Mouse (Mus musculus) macrophage (primary cell): ENCODE measurements around the gene Rgs11. TPM values are rescaled to one million over a fixed set of nuclear protein-coding genes. Genes with fewer than 3 reads are reported as not detected.
"Not testable (repeated sequence)": the region's sequence is repeated elsewhere in the genome, so short reads cannot be mapped to it uniquely, and the experiment has no call there.

Source experiments
- H3K27ac ChIP-seq: fragments of 350-480 bp; formaldehyde crosslinking; 2 replicates; pipeline ENCODE4 v1.9.0; 2021
- H3K36me3 ChIP-seq: fragments of 350-480 bp; formaldehyde crosslinking; 2 replicates; pipeline ENCODE4 v1.9.0; 2021; ENCODE audit errors: inconsistent target
- H3K4me3 ChIP-seq: fragments of 350-480 bp; formaldehyde crosslinking; 2 replicates; pipeline ENCODE4 v1.9.0; 2021; ENCODE audit errors: inconsistent target
- H3K79me2 ChIP-seq: fragments of 350-480 bp; formaldehyde crosslinking; 2 replicates; pipeline ENCODE4 v1.9.0; 2021; ENCODE audit errors: inconsistent target
- WGBS: methylation state at CpG from one replicate; pipeline ENCODE4 v1.1.7; 2026; ENCODE audit warnings: inconsistent platforms; ENCODE audit not compliant: missing documents; 5-methylcytosine and 5-hydroxymethylcytosine counted together
- polyA plus RNA-seq: library from polyadenylated mRNA; stranded (reverse); fragments of 250-400 nt; gene quantifications from 3 replicates; pipeline ENCODE4 v1.2.4, GENCODE M21; 2018; ENCODE audit warnings: inconsistent platforms
- total RNA-seq, 78 experiments: library from RNA; depleted of rRNA; stranded (reverse); fragments of 250-400 nt; gene quantifications; 1 replicate in 9 of 78; 2 replicates in 24 of 78; 3 replicates in 43 of 78; 4 replicates in 2 of 78; pipeline ENCODE4 v1.2.4; 2018; ENCODE audit warnings: inconsistent platforms in 56 of 78

The Rgs11 gene
- 10 to 100 TPM in 9 of 26 experiments, 1 to 10 TPM in 7, under 1 TPM in 8, not detected in 2; 0.45 to 22.3 (median 5.9) TPM for total RNA-seq (2018; cell fraction: chromatin; rRNA removed)
- total RNA-seq (2018; cell fraction: cytosol; rRNA removed): under 1 TPM in 12 of 26 experiments, not detected in 14; 0.05 to 0.93 (median 0.26) TPM
- total RNA-seq (2018; cell fraction: nucleus; rRNA removed): 10 to 100 TPM in 8 of 26 experiments, 1 to 10 TPM in 7, under 1 TPM in 9, not detected in 2; 0.24 to 24.9 (median 5.2) TPM
- polyA plus RNA-seq: 0.07 to 1.2 TPM (median 0.88 TPM) in 3 replicates

DNA sequence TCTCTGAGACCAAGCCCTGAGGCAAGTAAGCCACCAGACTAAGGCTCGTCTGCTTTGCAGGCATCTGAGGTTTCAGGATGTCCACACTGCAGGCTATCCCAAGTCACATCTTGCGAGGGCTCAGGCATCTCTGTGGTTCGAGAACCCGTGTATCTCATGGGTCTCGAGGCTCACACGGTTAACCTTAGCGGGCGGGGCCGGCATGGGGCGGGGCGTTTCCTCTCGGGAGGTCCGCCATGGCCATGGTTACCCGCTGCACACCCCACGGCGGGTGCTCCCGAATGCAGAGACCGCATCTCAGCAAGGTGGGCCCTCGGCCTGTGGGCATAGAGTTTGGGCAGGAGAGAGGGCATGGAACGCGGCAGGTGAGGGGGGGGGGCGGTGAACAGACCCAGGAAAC lies at the start of gene Rgs11:
Gene Rgs11 (plus strand): TSS at position 215 of the 400 bp plus-strand sequence.
- 4% methylated on average over 22 of the region's 22 CpGs for WGBS
- Histone ChIP-seq H3K27ac (no peak within 1 kb of the TSS), H3K4me3 (peak within 1 kb of the TSS; percentile 54), H3K79me2 (no peaks in the 10 kb centered on the region), H3K36me3 (no peaks in the 10 kb centered on the region)

DNA sequence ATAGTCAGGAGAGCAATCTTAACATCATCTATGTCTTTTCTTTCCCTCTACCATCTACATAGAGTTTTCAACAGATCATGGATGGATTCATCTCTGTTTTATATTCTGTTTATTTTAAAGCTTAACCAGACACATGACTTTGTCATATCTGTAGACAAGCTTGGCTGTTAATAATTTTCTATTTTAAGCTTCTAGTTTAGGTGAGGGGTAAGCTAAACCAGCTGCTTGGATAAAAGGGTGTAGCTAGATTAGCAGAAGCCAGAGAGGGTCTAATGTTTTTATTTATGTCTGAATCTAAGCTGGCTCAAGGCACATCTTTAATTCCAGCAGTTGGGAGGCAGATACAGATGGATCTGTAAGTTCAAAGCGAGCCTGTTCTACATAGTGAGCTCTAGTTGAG lies 40.0 kb upstream of the Rgs11 start:
- Histone ChIP-seq H3K36me3 (no peaks in the 10 kb centered on the region), H3K4me3 (no peak overlapping the region), H3K27ac (no peak overlapping the region), H3K79me2 (peaks cover 91% of the 10 kb centered on the region)
- 86% methylated on average over 1 of the region's 1 CpGs for WGBS

DNA sequence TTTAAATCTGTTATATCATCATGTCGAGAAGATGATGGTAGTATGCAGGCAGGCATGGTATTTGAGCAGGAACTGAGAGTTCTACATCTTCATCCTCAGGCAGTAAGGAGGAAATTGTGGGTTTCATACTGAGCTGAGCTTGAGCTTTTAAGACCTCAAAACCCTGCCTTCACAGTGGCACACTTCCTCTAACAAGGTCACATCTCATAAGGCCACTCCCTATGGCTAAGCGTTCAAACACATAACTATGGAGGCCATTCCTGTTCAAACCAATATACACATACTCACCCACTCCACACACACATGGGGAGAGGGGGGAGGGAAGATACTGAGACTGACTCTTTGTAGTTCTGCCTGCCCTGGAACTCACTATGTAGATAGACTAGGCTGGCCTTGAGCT lies 34.7 kb upstream of the Rgs11 start:
- 0% methylated on average over 2 of the region's 2 CpGs for WGBS
- peak overlapping the region; percentile 93 for H3K27ac ChIP-seq
- no peaks in the 10 kb centered on the region for H3K36me3 ChIP-seq

DNA sequence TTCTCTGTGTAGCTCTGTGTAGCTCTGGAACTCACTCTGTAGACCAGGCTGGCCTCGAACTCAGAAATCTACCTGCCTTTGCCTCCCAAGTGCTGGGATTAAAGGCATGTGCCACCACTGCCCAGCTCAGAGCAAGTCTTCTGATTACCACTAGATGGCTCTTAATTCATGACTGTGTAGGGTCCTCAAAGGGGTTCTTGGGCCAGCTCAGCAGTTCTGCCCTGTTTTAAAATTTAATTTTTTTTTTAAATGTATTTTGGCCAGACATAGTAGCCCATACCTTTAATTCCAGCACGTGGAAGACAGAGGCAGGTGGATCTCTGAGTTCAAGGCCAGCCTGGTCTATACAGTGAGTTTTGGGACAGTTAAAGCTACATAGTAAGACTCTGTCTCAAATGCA lies 27.5 kb upstream of the Rgs11 start:
- H3K27ac ChIP-seq, H3K36me3 ChIP-seq, H3K4me3 ChIP-seq: not testable (repeated sequence)
- peaks cover 89% of the 10 kb centered on the region for H3K79me2 ChIP-seq
- 97% methylated on average over 2 of the region's 2 CpGs for WGBS

More for the DNA sequence above, 34.7 kb upstream of the Rgs11 start:
- H3K79me2 ChIP-seq: peaks cover 83% of the 10 kb centered on the region
- H3K4me3 ChIP-seq: no peak overlapping the region

DNA sequence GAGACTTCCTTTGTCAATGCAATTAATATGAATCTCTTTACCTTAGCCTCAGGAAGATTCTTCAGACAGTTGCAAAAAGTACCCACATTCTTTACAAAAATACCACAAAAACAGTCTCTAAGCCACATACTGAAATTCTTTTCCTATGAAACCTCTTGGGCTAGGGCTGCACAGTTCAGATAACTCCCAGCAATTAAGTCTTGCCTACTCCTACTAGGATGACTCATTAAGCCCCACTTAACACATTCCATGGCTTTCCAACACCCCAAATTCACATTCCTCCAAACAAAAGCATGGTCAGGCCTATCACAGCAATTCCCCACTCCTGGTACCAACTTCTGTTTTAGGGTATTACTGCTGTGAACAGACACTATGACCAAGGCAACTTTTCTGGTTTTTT lies 24.1 kb upstream of the Rgs11 start:
- no peak overlapping the region for H3K27ac ChIP-seq
- peaks cover 69% of the 10 kb centered on the region; the same call in 1 of the 2 replicates for H3K79me2 ChIP-seq
- peaks cover 15% of the 10 kb centered on the region; the same call in 1 of the 2 replicates for H3K36me3 ChIP-seq
- no peak overlapping the region for H3K4me3 ChIP-seq

DNA sequence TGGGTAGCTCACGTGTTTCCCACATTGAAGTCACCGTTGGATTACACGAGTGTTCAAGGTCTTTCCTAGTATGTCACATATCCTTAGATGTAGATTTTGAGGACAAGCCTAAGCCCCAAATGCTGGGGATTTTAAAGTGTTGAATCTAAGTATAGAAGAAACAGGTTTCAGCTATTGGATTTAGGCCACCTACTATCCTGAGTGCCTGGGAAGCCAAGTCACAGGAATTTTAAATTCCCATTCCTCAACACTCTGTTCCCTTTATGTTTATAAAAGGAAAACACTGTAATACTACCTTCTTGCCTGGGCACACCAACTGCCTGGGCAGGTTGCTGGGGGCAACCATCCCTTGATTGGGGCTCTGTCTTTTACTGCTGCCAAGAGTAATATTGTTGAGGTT lies 21.6 kb upstream of the Rgs11 start:
- WGBS: 96% methylated on average over 3 of the region's 3 CpGs
- peaks cover 44% of the 10 kb centered on the region; the same call in 1 of the 2 replicates for H3K79me2 ChIP-seq
- H3K4me3 ChIP-seq: no peak overlapping the region
- no peak overlapping the region for H3K27ac ChIP-seq
- H3K36me3 ChIP-seq: peaks cover 34% of the 10 kb centered on the region; the same call in 1 of the 2 replicates

DNA sequence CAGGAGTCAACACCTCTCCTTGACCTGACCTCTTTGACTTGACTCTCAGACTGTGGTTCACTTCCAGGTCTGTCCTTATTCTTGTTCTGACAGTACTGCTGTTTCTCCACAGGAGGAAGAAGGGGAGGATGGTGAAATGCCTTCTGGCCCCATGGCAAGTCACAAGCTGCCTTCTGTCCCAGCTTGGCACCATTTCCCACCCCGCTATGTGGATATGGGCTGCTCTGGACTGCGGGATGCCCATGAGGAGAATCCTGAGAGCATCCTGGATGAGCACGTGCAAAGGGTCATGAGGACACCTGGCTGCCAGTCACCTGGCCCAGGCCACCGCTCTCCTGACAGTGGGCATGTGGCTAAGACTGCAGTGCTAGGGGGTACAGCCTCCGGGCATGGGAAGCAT lies 15.2 kb upstream of the Rgs11 start:
- H3K36me3 ChIP-seq: peaks cover 86% of the 10 kb centered on the region
- no peak overlapping the region for H3K4me3 ChIP-seq
- H3K79me2 ChIP-seq: no peaks in the 10 kb centered on the region
- WGBS: 95% methylated on average over 5 of the region's 5 CpGs
- H3K27ac ChIP-seq: no peak overlapping the region

DNA sequence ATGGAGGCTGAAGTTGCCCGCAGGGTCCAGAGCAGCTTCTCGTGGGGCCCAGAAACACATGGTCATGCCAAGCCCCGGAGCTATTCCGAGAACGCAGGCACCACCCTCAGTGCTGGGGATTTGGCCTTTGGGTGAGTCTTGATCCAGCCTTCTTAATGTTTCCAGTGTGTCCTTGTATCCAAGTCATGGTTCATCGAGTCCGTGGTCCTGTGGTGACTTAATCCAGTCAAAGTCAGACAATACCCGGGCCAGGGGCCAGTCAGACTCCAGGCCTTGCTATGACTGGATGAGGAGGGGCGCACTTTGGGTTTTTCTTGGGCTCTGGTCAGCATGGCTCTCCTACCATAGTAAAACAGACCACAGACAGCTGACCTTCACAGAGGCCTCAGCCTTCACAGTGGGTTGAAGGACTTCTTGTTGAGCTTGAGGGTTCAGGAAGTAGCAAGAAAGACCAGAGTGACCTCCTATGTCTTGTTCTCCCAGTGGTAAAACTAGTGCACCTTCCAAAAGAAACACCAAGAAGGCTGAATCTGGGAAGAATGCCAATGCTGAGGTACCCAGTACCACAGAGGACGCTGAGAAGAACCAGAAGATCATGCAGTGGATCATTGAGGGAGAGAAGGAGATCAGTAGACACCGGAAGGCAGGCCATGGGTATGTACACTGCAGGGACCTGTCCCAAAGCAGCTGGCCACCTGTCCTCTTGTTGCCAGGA lies 14.5 kb upstream of the Rgs11 start:
- no peak overlapping the region for H3K27ac ChIP-seq
- H3K4me3 ChIP-seq: no peak overlapping the region
- no peaks in the 10 kb centered on the region for H3K79me2 ChIP-seq
- H3K36me3 ChIP-seq: peaks cover 85% of the 10 kb centered on the region
- WGBS: 93% methylated on average over 11 of the region's 11 CpGs

DNA sequence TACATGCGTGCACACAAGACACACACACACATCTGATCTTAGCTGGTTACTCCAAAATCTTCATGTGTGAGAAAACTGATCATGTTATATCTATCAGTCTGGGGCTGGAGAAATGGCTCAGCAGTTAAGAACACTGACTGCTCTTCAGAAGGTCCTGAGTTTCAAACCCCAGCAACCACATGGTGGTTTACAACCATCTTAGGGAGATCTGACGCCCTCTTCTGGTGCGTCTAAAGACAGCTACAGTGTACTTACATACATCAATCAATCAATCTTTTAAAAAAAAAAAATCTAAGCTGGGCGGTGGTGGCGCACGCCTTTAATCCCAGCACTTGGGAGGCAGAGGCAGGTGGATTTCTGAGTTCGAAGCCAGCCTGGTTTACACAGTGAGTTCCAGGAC lies 11.3 kb upstream of the Rgs11 start:
- H3K4me3 ChIP-seq, H3K79me2 ChIP-seq, H3K27ac ChIP-seq: not testable (repeated sequence)
- WGBS: 85% methylated on average over 5 of the region's 7 CpGs
- peaks cover 79% of the 10 kb centered on the region for H3K36me3 ChIP-seq

DNA sequence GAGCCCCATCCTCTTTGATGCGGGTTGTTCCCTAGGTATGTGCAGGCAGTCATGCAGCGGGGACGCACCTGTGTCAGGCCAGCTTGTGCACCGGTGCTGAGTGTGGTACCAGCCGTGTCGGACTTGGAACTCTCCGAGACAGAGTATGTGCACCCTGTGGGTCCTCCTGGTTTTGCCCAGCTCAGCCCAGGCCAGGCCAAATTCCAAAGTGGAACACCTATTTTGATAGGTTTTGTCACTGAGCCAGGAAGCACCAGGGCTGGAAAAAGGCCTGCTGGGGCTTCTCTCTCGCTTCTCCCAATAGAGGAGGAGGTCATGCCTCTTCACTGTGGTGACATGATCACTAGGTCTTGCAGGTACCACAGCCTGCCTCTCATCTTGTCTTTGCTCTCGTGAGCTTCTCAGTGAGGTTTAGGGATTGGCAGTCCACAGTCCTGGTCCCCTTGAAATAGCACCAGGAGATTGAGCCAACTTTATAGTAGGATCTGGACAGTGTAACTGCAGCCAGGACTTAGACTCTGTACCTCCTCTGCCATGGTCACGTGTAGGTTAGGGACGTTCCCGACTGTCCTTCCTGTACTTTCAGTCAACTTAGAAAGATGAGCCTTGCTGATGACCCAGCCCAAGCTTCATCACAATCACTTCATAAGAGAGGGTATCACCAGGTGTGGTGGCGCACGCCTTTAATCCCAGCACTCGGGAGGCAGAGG lies 10.1 kb upstream of the Rgs11 start:
- H3K36me3 ChIP-seq: peaks cover 68% of the 10 kb centered on the region
- WGBS: 95% methylated on average over 15 of the region's 15 CpGs

DNA sequence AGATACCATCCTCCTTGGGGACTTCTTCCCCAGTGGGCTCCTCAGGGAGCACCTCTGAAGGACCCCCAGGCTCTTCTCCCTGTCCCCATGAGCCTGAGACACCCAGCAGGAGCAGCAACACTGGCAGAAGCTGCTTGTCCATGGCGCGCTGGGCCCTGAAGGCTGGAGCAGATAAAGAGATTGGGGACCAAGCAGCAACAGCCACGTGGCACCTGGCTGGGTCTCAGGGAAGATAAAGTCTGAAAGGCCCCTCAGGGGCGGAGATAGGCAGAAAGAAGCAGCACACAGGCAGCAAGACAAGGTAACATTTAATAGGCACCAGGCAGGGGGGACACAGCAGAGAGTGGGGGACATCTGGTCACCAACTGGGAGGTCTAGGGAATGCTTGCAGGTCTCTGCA lies 3.9 kb upstream of the Rgs11 start, which contains the start of gene Pdia2:
Gene Pdia2 (minus strand): TSS at position 196 of the 400 bp plus-strand sequence.
- Histone ChIP-seq H3K4me3 (no peak within 1 kb of the TSS), H3K36me3 (peaks cover 14% of the 10 kb centered on the region; the same call in 1 of the 2 replicates), H3K27ac (no peak within 1 kb of the TSS), H3K79me2 (no peaks in the 10 kb centered on the region)
- WGBS: 87% methylated on average over 4 of the region's 4 CpGs

More for the DNA sequence above, 10.1 kb upstream of the Rgs11 start:
- H3K79me2 ChIP-seq: no peaks in the 10 kb centered on the region
- no peak overlapping the region for H3K27ac ChIP-seq
- H3K4me3 ChIP-seq: no peak overlapping the region

DNA sequence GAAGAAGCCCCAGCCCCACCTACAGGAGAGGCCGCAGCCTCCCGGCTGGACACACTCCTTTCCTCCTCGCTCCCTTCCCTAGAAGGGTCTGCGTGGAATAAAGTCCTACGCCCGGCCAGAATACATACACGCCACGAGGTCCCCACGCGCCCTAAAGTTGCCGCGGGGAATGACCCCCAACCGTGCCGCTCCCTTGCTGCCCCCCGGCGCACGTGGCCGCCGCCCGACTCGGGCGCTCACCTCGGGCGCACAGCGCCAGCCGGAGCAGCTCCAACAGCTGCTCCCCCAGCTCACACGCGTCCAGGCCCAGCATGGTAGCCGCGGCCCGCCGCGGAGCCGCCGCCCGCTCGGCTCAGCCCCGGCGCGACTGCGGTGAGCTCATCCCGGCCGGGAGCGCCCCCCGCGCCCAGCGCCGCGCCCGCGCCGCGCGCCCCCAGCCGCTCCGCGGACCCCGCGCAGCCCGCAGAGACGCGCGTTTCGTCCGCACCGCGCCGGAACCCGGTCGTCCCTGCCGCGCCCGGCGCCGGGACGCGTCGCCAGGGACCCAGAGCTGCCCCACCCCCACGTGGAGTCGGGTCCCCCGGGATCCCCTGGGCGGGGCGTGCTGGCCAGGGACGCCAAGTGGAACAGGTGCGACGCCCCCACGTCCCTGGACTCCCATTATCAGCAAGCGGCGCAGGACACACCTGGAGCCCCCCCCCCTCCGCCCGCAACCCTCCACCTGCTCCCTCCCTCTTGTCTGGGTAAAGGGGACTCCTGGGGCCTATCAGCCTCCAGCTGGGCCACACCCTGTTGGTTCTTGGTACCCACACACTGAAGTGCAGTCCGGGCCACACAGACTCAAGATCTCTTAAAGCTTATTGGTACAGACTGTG lies 1.7 kb upstream of the Rgs11 start:
- 3% methylated on average over 40 of the region's 92 CpGs for WGBS
- H3K36me3 ChIP-seq: no peaks in the 10 kb centered on the region
- H3K4me3 ChIP-seq: no peak overlapping the region
- no peaks in the 10 kb centered on the region for H3K79me2 ChIP-seq
- H3K27ac ChIP-seq: no peak overlapping the region

DNA sequence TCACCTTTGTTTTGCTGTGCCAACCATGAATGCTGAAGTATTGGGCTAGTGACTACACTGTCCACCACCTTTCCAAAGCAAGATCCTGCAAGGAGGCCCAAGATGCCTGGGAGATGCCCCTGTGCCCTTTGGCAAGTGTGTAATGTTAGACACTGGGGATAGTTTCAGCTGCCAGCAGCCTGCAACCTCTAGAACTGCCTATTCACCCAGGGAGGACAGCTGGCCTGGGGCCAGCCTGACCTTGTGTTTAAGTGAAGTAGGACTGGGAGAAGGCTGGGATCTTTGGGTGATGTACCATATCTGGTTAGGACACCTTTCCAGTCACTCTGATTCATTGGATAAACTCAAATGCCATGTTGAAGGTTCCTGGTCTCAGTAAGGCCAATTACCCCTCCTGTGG lies 753 bp upstream of the Rgs11 start:
- Histone ChIP-seq H3K79me2 (no peaks in the 10 kb centered on the region), H3K4me3 (no peak overlapping the region), H3K27ac (no peak overlapping the region), H3K36me3 (no peaks in the 10 kb centered on the region)

DNA sequence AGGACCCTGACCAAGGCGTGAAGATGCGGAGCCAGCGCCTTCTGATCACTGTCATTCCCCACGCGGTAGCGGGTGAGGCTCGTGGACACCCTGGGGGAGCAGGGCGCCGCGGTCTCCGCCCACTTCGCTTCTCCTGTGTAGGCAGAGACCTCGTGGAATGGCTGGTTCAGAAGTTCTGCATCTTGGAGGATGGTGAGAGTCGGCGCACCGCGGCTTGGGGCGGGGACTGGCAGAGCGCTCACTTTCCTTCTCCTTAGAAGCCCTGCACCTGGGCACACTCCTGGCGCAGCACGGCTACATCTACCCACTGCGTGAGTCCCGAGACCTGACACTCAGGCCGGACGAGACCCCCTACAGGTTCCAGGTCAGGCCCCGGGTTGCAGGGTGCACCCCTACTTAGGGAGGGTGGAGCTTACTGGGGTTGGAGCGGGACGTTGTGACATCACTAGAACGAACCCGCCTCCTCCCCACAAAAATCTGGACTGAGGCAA lies 615 bp downstream of the Rgs11 start:
- WGBS: 1% methylated on average over 27 of the region's 30 CpGs
- Histone ChIP-seq H3K79me2 (no peaks in the 10 kb centered on the region), H3K36me3 (no peaks in the 10 kb centered on the region), H3K27ac (no peak overlapping the region), H3K4me3 (peak overlapping the region; percentile 54)
